Mouse (Mus musculus) urinary bladder, postnatal 14 days (tissue): ENCODE results near the gene Ceacam2.
A peak's percentile ranks its signal among the peaks of the same experiment; 100 is the strongest.
"Not testable (repeated sequence)": the region's sequence is repeated elsewhere in the genome, so short reads cannot be mapped to it uniquely, and the experiment has no call there.

Experiments used
- DNase-seq: peaks from one replicate; pipeline ENCODE4 v3.0.0; 2021; ENCODE audit warnings: low spot score

The Ceacam2 gene

GRCm38 (mm10) chr7:25483133-25483735, 56.4 kb downstream of the Ceacam2 start:
- DNase-seq, result no peak

- DNase-seq, result not testable (repeated sequence)
Observed at GRCm38 (mm10) chr7:25480791-25481190, 58.9 kb downstream of the Ceacam2 start.

GRCm38 (mm10) chr7:25479440-25479839, 60.2 kb downstream of the Ceacam2 start:
- peak; percentile 32 for DNase-seq

GRCm38 (mm10) chr7:25477752-25478093, 61.9 kb downstream of the Ceacam2 start:
- not testable (repeated sequence) for DNase-seq

GRCm38 (mm10) chr7:25477091-25477751, 62.4 kb downstream of the Ceacam2 start, which contains the start of gene Ceacam1:
TSS of gene Ceacam1 (minus strand) at chr7:25477603.
- DNase-seq, result peak; percentile 56

- DNase-seq, result not testable (repeated sequence)
Observed at GRCm38 (mm10) chr7:25471821-25472220, 67.8 kb downstream of the Ceacam2 start.
